ENCODE assay signal across 15 mouse cellular contexts in genomic region chr4:125410736-125411441, GRCm38 (mm10).
A peak's percentile ranks its signal among the peaks of the same experiment; 100 is the strongest.
DNase-seq lines count a peak whose midpoint lies in the region; ATAC-seq and TF ChIP-seq lines count a peak whose summit lies in the region.
"Had no signal": no experiment of that assay in that cellular context is flagged by ENCODE, and none has a peak within 500 bp of the region (broad histone marks: within the 10 kb centered on the region; RNA-seq: fewer than 3 reads in every experiment).

No protein-coding gene starts in this region.

- H3K4me3 ChIP-seq in hindbrain, embryonic 11.5 days (ENCODE audit: low read depth, low read length) = no peak overlapping the region
- no peak overlapping the region for H3K4me3 ChIP-seq in hindbrain, embryonic 10.5 days
- no peak overlapping the region for H3K4me3 ChIP-seq in hindbrain, embryonic 14.5 days (replicated peaks; ENCODE audit: low read length)
- no peak overlapping the region for H3K4me3 ChIP-seq in gastrocnemius, adult 2 months
- H3K4me3 ChIP-seq: embryonic facial prominence, embryonic 13.5 days; heart, embryonic 13.5 days; myocyte had no signal

- peak; percentile 28; the same call in 1 of the 2 replicates for ATAC-seq in hindbrain, embryonic 11.5 days (ENCODE audit: low FRiP score)
- no peak for ATAC-seq in hindbrain, embryonic 14.5 days (ENCODE audit: low FRiP score)
- peak; percentile 57; the same call in 1 of the 2 replicates for ATAC-seq in megakaryocyte-erythroid progenitor cell, adult 5-6 weeks (replicated peaks; ENCODE audit: low FRiP score, low TSS enrichment, poor library complexity, severe bottlenecking)
- ATAC-seq: CD4-positive, CD25-positive, alpha-beta regulatory T cell, adult 4 months had no signal

- intact Hi-C loops in gastrocnemius, adult 2 months (cut with DNase I) = no loop called here

- H3K9me3 ChIP-seq in hindbrain, embryonic 11.5 days (ENCODE audit: control insufficient read depth, low read length) = no peaks in the 10 kb centered on the region
- H3K9me3 ChIP-seq in hindbrain, embryonic 10.5 days = no peaks in the 10 kb centered on the region
- no peaks in the 10 kb centered on the region for H3K9me3 ChIP-seq in hindbrain, embryonic 14.5 days (ENCODE audit: control insufficient read depth, low read length)
- H3K9me3 ChIP-seq: embryonic facial prominence, embryonic 13.5 days; heart, embryonic 13.5 days had no signal

- H3K36me3 ChIP-seq in hindbrain, embryonic 11.5 days (ENCODE audit: control insufficient read depth, insufficient read depth, low read length) = no peaks in the 10 kb centered on the region
- H3K36me3 ChIP-seq in hindbrain, embryonic 10.5 days = no peaks in the 10 kb centered on the region
- no peaks in the 10 kb centered on the region for H3K36me3 ChIP-seq in hindbrain, embryonic 14.5 days (replicated peaks; ENCODE audit: control insufficient read depth, insufficient read depth)
- H3K36me3 ChIP-seq: embryonic facial prominence, embryonic 13.5 days; heart, embryonic 13.5 days had no signal

- no peak overlapping the region for H3K27ac ChIP-seq in hindbrain, embryonic 11.5 days (ENCODE audit: low read depth, low read length)
- H3K27ac ChIP-seq in hindbrain, embryonic 10.5 days = no peak overlapping the region
- H3K27ac ChIP-seq in hindbrain, embryonic 14.5 days = no peak overlapping the region
- no peak overlapping the region for H3K27ac ChIP-seq in gastrocnemius, adult 2 months
- H3K27ac ChIP-seq: embryonic facial prominence, embryonic 13.5 days; heart, embryonic 13.5 days had no signal

- peaks cover 7% of the 10 kb centered on the region for H3K4me1 ChIP-seq in hindbrain, embryonic 11.5 days (replicated peaks; ENCODE audit: control insufficient read depth, insufficient read depth, low read length)
- H3K4me1 ChIP-seq in hindbrain, embryonic 10.5 days (replicated peaks) = peaks cover 63% of the 10 kb centered on the region
- H3K4me1 ChIP-seq in hindbrain, embryonic 14.5 days (replicated peaks; ENCODE audit: control insufficient read depth, insufficient read depth, low read length) = peaks cover 29% of the 10 kb centered on the region
- H3K4me1 ChIP-seq: heart, embryonic 13.5 days had no signal

- DNase-seq in hindbrain, embryonic 11.5 days (ENCODE audit: low spot score) = no peak
- DNase-seq in hindbrain, embryonic 10.5 days (ENCODE audit: low spot score) = no peak
- DNase-seq in hindbrain, embryonic 14.5 days (ENCODE audit: low spot score) = peak; percentile 46
- DNase-seq in lung, postnatal 14 days = no peak
- DNase-seq in gastrocnemius, adult 2 months = no peak
- DNase-seq in adrenal gland, postnatal 10 days = no peak
- DNase-seq: adrenal gland, postnatal 14 days; cerebellum, adult 9-10 months; layer of hippocampus, adult 9-11 months; thymus, adult 18-20 months had no signal

- no peak for TF ChIP-seq CTCF in gastrocnemius, adult 2 months (IDR thresholded peaks at IDR 0.05)

- no peaks in the 10 kb centered on the region for H3K27me3 ChIP-seq in hindbrain, embryonic 11.5 days (ENCODE audit: control insufficient read depth, insufficient read depth, low read length)
- H3K27me3 ChIP-seq in hindbrain, embryonic 10.5 days (ENCODE audit: insufficient read depth, poor library complexity, severe bottlenecking) = peaks cover 24% of the 10 kb centered on the region
- peaks cover 5% of the 10 kb centered on the region; the same call in 1 of the 2 replicates for H3K27me3 ChIP-seq in hindbrain, embryonic 14.5 days (ENCODE audit: control insufficient read depth, insufficient read depth, low read length)
- H3K27me3 ChIP-seq: embryonic facial prominence, embryonic 13.5 days had no signal

- no peak overlapping the region for H3K4me2 ChIP-seq in hindbrain, embryonic 11.5 days (replicated peaks; ENCODE audit: low read depth, low read length)
- no peak overlapping the region for H3K4me2 ChIP-seq in hindbrain, embryonic 14.5 days (replicated peaks)
- H3K4me2 ChIP-seq: embryonic facial prominence, embryonic 13.5 days; heart, embryonic 13.5 days had no signal

- WGBS in hindbrain, embryonic 11.5 days = 38% methylated on average over 8 of the region's 8 CpGs
- WGBS in hindbrain, embryonic 10.5 days = 46% methylated on average over 8 of the region's 8 CpGs
- WGBS in hindbrain, embryonic 14.5 days = 24% methylated on average over 8 of the region's 8 CpGs

- no peak overlapping the region for H3K9ac ChIP-seq in hindbrain, embryonic 11.5 days (ENCODE audit: low read depth, low read length)
- H3K9ac ChIP-seq in hindbrain, embryonic 14.5 days = no peak overlapping the region
- H3K9ac ChIP-seq: embryonic facial prominence, embryonic 13.5 days; heart, embryonic 13.5 days had no signal
